Mouse (Mus musculus): ENCODE data around the gene Bend4. TPM values are rescaled to one million over a fixed set of nuclear protein-coding genes. Genes with fewer than 3 reads are reported as not detected.

Bend4 gene
- polyA plus RNA-seq, 1 experiment from 2014 or later: 8.7 TPM

DNA sequence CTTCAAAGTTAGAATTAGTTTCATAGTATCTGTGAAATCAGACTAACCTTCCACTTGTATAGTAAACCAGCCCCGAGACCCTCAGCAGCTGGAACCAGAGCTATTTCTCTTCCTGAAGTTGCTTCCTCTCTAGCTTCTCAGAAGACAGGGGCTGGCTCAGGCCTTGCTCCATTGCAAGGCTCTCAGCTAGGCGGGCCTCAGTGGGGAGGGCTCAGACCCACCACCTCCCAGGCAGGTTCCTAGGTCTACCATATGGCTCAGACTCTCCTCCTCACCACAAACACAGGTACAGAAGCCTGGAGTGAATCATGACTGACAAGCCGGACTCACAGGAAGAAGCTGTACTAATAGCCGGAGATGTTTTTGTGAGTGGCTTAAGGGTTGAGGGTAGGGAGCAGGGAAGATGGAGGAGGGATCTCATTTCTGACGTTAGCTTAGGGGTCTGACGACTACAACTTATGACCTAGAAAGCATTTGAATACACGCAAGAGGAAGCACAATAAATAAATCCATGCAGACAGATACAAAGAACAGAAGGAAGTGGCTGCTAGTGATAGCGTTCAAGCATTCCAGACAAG, 51.0 kb downstream of the Bend4 start:
- no peak overlapping the region for H3K4me2 ChIP-seq
- no peaks in the 10 kb centered on the region for H3K4me1 ChIP-seq
- H3K27ac ChIP-seq: no peak overlapping the region
- no peaks in the 10 kb centered on the region for H3K27me3 ChIP-seq
- H3K4me3 ChIP-seq (replicated peaks): no peak overlapping the region
- H3K9me3 ChIP-seq: no peaks in the 10 kb centered on the region
- H3K36me3 ChIP-seq (replicated peaks): no peaks in the 10 kb centered on the region
- H3K9ac ChIP-seq: no peak overlapping the region
- WGBS: 87% methylated on average over 8 of the region's 8 CpGs
- no peak for ATAC-seq (ENCODE audit: low FRiP score)

DNA sequence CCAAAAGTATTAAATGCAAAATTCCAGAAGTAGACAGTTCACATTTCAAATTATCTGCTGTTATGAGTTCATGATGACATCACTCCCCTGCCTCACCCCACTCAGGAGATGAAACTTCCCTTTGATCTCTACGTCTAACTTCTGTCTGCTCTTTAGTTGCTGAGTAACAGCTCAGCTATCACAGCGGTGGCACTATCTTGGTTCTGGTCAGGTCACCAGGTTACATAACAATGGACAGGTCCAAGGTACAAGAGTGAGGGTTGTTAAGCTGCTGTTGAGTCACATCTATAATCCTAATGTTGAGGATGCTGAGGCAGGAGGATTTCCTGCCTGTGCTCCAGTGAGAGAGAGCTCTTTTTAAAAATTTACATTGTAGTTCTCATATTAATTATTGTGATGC, 65.2 kb downstream of the Bend4 start:
- no peak overlapping the region for H3K27ac ChIP-seq
- no peak overlapping the region for H3K4me2 ChIP-seq
- H3K9ac ChIP-seq: no peak overlapping the region
- WGBS: 89% methylated on average over 2 of the region's 2 CpGs
- no peak for ATAC-seq (ENCODE audit: low FRiP score)
- no peaks in the 10 kb centered on the region for H3K4me1 ChIP-seq
- no peaks in the 10 kb centered on the region for H3K9me3 ChIP-seq
- no peak overlapping the region for H3K4me3 ChIP-seq (replicated peaks)
- H3K27me3 ChIP-seq: no peaks in the 10 kb centered on the region
- H3K36me3 ChIP-seq (replicated peaks): no peaks in the 10 kb centered on the region

DNA sequence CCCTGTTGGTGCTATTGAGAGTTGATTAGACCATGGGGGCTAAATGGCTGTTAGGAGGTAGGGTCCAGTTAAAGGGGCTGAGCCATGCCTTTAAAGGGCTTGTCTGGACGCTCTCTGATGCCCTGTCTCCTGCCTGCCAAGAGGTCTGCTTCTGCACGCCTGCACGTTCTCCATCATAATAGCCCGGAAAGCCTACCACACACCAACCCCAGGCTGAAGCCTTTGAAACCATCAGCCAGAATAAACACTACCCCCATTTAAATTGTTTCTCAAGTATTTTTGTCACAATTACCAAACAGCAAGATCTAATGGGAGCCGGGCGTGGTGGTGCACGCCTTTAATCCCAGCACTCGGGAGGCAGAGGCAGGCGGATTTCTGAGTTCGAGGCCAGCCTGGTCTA, 65.8 kb downstream of the Bend4 start:
- H3K9ac ChIP-seq: no peak overlapping the region
- no peaks in the 10 kb centered on the region for H3K9me3 ChIP-seq
- no peaks in the 10 kb centered on the region for H3K36me3 ChIP-seq (replicated peaks)
- WGBS: 96% methylated on average over 10 of the region's 10 CpGs
- no peak overlapping the region for H3K27ac ChIP-seq
- H3K4me1 ChIP-seq: no peaks in the 10 kb centered on the region
- H3K4me2 ChIP-seq: no peak overlapping the region
- H3K4me3 ChIP-seq (replicated peaks): no peak overlapping the region
- H3K27me3 ChIP-seq: no peaks in the 10 kb centered on the region
- ATAC-seq (ENCODE audit: low FRiP score): no peak

DNA sequence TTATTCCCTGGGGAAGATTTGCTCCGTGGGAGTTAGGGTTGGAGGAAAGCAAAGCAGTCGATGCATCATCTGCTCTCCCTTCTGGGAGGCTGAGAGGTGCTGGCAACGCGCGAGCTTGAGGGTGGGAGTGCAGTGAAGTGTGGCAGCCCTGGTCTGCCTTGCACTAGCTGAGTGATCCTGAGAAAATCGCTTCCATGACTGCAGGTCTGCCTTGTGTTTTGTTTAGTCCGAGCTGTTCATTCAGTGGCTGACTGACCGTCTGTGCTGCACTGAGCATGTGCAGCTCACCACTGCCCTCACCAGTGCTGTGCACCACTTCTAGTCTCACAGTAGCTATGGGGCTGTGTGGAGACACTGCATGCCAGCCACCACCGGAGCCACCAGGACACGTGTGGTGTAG, 79.2 kb downstream of the Bend4 start:
- H3K9ac ChIP-seq: no peak overlapping the region
- H3K4me3 ChIP-seq (replicated peaks): no peak overlapping the region
- peaks cover 70% of the 10 kb centered on the region for H3K36me3 ChIP-seq (replicated peaks)
- no peaks in the 10 kb centered on the region for H3K27me3 ChIP-seq
- H3K27ac ChIP-seq: no peak overlapping the region
- WGBS: 80% methylated on average over 10 of the region's 10 CpGs
- H3K4me2 ChIP-seq: no peak overlapping the region
- no peaks in the 10 kb centered on the region for H3K9me3 ChIP-seq
- ATAC-seq (ENCODE audit: low FRiP score): no peak
- H3K4me1 ChIP-seq: no peaks in the 10 kb centered on the region

- 91% methylated on average over 2 of the region's 2 CpGs for WGBS
- no peaks in the 10 kb centered on the region for H3K27me3 ChIP-seq
- H3K4me2 ChIP-seq: no peak overlapping the region
- no peak overlapping the region for H3K4me3 ChIP-seq (replicated peaks)
- H3K27ac ChIP-seq: no peak overlapping the region
- H3K36me3 ChIP-seq (replicated peaks): peaks cover 73% of the 10 kb centered on the region
- H3K9me3 ChIP-seq: no peaks in the 10 kb centered on the region
- H3K4me1 ChIP-seq: no peaks in the 10 kb centered on the region
- ATAC-seq (ENCODE audit: low FRiP score): no peak
- no peak overlapping the region for H3K9ac ChIP-seq
These were observed 81.0 kb downstream of the Bend4 start for GRCm38 (mm10) chr5:67347060-67347459.

Other genes with a start within 250 kb of the Bend4 start
- 107 and 113 TPM in 2 replicates for gene Tmem33, start 167.7 kb downstream of the Bend4 start, polyA plus RNA-seq (2016; fragmentation: Nextera tagmentation; extraction: Ambion mirVana)
- 130 and 135 TPM in 2 replicates for gene Slc30a9, start 121.4 kb downstream of the Bend4 start, polyA plus RNA-seq (2016; fragmentation: Nextera tagmentation; extraction: Ambion mirVana)
- 0.95 and 1.6 TPM in 2 replicates for gene Shisa3, start 179.6 kb upstream of the Bend4 start, polyA plus RNA-seq (2016; fragmentation: Nextera tagmentation; extraction: Ambion mirVana)